Mouse (Mus musculus): ENCODE measurements at regions not wholly inside any gene's neighbourhood (a gene's known extent, or its start where the extent isn't known, plus 50 kb on each side); places are given as distances from the start of the nearest gene placed in this dataset.

DNA sequence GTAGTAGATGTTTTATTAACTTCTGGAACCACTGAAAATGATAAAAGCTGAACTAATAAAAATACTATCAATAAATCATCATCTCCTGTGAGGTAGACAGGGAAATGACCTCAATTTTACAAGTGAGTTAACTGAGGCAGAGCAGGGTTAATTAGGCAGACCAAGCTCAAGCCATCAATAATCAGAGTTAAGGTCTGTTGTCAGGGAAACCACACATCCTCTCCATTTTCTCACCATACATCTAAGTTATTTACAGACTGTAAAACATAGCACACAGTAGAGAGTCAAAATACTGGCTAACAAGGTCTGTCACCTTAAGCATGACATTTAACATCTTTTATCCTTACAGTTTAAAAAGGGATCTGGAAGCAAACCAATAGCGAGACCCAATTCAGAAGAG is 1242.5 kb upstream of the Flrt2 start:
- no peak for DNase-seq
- intact Hi-C loops (cut with DNase I) = no loop called here

DNA sequence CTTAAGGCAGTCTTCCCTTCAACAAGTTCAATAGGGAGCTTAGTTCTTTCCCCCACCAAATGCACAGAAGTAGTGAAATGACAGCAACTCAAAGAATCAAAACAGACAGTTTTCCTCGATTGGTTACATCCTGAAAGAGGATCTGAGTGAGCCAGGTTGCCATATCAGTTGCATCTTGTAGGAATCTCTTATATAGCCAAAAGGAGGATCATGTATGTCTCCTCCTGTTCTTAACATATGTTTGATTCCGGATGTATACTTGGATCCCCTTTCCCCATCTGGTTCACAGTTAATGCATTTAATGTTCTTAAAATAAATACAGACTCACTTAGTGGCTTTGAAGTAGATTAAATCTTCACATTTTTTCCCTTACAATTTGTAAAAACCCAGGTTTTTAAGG is 1224.0 kb upstream of the Flrt2 start:
- DNase-seq = no peak
- intact Hi-C loops (cut with DNase I) = no loop called here

DNA sequence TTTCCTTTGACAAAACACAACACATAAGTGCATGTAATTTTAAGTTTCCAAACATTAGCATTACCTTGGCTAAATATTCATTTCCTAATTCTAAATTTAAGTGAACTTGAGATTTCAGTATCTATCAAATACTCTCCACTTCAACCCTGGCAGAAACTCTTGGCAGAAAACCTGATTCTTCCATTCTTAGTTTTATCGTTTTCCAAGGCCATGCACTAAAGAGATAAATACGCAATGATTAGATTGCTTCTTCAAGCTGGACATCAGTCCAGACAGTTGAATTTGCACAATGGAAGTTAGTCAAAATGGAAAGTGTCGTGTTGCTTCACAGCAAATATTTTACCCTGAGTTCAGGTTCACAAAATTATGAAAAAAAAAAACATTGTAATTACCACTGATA is 1223.4 kb upstream of the Flrt2 start:
- DNase-seq = no peak
- intact Hi-C loops (cut with DNase I) = no loop called here

DNA sequence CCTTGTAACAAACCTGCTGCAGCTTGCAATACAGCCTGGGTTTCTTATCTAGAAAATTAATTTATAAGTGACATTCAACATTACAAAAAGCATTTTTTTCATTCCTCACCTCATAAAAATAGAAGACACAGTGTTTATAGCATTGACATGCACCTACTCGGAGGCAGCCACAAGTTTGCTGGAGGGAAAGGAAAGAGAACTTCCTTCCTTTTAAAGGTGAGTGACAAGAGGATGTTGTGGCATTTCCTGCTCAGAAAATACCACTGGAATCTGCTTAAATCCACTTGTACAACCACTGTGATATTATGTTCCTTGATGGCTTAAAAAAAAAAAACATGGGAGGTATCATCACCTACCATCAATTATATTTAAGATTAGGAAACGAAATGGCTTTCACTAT is 1222.2 kb upstream of the Flrt2 start:
- intact Hi-C loops (cut with DNase I) = no loop called here
- DNase-seq = no peak

DNA sequence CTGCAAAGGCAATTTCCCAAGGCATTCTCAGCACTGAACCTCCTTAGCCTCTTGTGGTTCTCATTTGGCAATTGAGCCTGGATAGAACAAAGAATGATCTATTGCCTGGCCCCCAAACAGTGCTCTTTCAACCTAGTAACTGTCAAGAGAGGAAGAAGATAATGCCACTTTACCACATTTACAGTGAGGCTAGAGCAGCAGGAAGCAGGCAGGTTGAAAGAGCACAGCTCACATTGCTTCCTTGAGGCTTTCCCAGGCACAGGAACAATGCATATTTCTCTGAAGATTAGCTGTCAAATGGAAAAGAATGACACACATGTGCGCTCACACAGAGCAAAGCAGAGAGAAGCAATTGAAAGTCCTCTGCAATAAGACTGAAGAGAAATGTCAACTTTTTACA is 1221.0 kb upstream of the Flrt2 start:
- intact Hi-C loops (cut with DNase I) = no loop called here
- no peak for DNase-seq

- intact Hi-C loops (cut with DNase I) = loop anchor here (2.0 to 10.0 kb wide), 3 partner anchors 68 to 294 kb away; no protein-coding TSS in a partner anchor
Observed at GRCm38 (mm10) chr12:94488721-94489120, 1203.3 kb upstream of the Flrt2 start.

GRCm38 (mm10) chr12:94508099-94508498 is 1183.9 kb upstream of the Flrt2 start:
- peak; percentile 13 to 18 for DNase-seq
- intact Hi-C loops (cut with DNase I) = no loop called here

More at GRCm38 (mm10) chr12:94488721-94489120, 1203.3 kb upstream of the Flrt2 start:
- peak in 1 of 2 experiments; percentile 7 for DNase-seq

DNA sequence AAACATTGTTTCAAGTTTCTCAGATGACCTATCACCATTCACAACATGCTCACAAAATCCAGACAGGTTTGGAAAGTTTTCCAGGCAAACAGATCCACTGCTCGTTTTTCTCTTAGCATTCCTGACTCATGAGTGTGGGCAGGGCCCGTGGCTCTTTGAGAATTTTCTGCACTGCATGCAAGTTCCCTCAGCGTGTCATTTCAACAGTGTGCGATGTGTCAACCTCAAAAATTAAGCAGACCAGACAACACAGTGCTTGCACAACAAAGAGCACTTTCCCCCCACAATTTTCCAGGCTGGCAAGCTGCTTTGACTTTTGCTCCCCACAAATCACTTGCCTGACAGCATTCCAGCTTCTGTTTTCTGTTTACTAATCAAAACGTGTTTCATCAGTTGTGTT is 1182.2 kb upstream of the Flrt2 start:
- DNase-seq = peak in 1 of 2 experiments; percentile 1
- intact Hi-C loops (cut with DNase I) = no loop called here

DNA sequence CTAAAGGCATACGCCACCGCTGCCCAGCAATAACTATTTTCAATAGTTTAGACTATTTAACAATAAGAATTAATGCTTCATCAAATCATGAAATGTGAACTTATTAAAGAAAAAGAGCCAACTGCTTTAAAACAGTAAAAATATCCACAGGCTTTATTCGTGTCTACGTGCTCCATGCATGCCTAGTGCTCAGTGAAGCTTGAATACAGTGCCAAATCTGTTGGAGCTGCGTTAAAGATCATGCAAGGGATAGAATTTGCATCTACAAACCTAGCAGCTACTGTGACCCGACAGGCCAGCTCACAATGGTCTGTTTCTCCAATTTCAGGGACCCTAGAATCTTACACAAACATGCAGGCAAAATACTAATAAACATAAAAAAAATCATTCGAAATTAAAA is 1147.3 kb upstream of the Flrt2 start:
- DNase-seq = no peak
- intact Hi-C loops (cut with DNase I) = no loop called here

DNA sequence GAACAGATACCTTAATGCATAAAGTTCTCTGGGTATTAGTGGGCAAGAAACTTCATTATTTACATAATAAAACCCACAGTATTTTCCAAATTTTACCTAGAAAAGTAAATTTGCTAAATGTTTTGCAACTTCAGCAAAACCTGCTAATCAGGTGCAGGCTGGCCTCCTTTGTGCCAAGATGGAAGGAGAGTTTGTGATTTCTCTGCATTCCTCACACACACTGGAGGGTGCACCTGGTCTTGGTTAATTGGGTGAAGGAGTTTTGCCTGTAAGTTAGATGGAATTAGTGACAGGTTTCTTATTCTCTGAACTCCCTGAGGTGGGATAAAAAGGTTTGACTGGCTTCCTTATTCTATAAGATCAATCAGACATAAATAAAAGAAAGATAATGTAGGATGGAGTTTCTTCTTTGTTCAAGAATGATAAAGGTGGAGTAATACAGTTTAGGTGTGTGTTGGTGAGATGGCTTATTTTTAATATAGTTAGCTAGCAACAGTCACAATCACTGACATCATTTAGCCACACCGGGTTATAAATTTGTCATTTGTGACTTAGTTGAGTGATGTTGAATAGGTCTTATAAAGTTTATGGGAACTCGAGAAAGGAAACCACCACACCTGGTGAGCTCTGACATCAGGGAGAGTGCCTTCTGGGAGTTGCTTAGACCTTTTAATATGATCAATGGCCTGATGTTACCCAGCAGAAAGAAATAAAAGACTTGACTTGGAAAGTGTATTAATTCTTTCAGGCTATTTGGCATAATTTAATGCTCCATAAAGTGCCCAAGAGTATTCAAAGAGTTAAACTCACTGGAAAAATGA is 1131.4 kb upstream of the Flrt2 start:
- no peak for DNase-seq
- intact Hi-C loops (cut with DNase I) = no loop called here

DNA sequence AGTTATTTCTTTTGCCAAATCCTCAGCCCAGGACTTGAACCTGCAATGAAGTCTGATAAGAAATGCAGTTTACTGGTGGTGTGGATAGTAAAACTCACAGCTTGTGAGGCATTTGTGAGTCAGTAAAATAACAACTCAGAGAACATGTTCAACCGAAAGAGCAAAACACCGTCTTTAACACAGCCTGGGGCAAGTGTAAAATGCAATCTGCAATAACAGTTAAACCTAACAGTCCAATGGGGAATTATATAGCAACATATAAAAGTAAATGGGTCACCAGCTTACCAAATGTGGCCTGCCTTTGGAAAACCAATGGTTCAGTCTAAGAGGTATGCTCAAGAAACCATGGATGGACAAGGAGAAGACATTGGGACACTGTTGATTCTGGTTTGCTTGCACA is 1117.0 kb upstream of the Flrt2 start:
- no peak for DNase-seq
- intact Hi-C loops (cut with DNase I) = no loop called here

DNA sequence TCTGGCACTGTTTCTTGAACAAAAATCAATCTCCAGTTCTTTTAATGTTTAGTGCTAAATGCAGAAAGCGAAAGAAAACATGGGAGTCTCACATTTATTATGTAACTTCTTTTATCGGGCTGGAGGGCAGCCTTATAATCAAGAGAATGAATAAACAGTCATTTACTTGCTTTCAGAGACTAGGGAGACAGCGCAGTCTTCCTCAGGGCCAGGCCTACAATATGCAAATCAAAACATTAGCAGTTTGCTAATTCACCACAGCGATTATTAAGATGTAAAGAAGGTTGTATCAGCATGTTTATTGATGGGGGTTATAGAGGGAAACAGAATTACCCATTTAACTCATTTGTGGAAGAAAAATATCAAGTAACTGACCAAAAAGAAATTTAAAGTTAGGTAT is 1111.7 kb upstream of the Flrt2 start:
- no peak for DNase-seq
- intact Hi-C loops (cut with DNase I) = loop anchor here (10.0 kb wide), 1 partner anchor 386 kb away; no protein-coding TSS in a partner anchor

GRCm38 (mm10) chr12:94584309-94584708 is 1107.7 kb upstream of the Flrt2 start:
- no peak for DNase-seq
- intact Hi-C loops (cut with DNase I) = loop anchor here (10.0 kb wide), 1 partner anchor 390 kb away; no protein-coding TSS in a partner anchor

DNA sequence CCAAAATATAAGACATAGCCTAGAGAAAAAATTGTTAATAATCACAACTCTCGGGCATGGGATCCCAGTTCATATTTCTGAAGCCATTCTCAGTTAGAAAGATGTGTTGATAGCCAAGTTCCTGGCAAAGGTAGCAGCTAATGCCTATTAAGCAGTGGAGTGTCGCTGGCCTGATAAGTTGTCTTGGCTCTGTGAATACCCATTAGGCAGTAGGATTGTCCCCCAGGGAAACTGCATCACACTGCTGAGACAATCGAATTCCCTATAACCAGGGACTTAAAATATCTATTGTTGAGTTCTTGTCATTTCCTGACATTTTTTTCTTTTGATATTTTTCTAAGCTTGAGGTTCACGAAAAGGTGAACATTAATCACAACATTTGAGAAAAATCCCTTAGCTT is 1105.0 kb upstream of the Flrt2 start:
- DNase-seq = peak; percentile 32 to 36
- intact Hi-C loops (cut with DNase I) = loop anchor here (5.0 to 10.0 kb wide), 4 partner anchors 100 to 1105 kb away; partner anchors contain the start of gene Flrt2

- DNase-seq = peak in 1 of 2 experiments; percentile 16
- intact Hi-C loops (cut with DNase I) = loop anchor here (5.0 to 10.0 kb wide), 4 partner anchors 101 to 1104 kb away; partner anchors contain the start of gene Flrt2
Observed at GRCm38 (mm10) chr12:94588599-94588998, 1103.4 kb upstream of the Flrt2 start.

GRCm38 (mm10) chr12:94589033-94589432 is 1103.0 kb upstream of the Flrt2 start:
- intact Hi-C loops (cut with DNase I) = loop anchor here (5.0 to 10.0 kb wide), 4 partner anchors 102 to 1103 kb away; partner anchors contain the start of gene Flrt2
- peak; percentile 10 to 13 for DNase-seq

DNA sequence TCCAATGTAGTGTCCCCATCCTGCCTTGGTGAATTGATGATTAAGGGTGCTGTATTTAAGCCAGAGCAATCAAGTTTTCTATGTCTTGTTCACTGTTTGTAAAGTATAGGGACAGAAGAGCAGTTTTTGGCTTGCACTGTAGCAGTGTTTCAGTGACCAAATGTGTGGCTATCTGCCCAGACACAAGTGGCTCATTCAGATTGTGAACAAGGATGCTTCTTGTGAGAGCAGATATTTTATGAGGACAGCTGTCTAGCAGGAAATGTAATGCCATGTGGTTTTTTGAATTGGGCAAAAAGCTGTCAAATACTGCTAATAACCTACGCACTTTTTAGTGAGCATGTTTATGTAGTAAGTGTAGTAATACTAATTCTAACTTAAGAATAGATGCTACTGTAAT is 1086.5 kb upstream of the Flrt2 start:
- intact Hi-C loops (cut with DNase I) = no loop called here
- peak; percentile 41 for DNase-seq

DNA sequence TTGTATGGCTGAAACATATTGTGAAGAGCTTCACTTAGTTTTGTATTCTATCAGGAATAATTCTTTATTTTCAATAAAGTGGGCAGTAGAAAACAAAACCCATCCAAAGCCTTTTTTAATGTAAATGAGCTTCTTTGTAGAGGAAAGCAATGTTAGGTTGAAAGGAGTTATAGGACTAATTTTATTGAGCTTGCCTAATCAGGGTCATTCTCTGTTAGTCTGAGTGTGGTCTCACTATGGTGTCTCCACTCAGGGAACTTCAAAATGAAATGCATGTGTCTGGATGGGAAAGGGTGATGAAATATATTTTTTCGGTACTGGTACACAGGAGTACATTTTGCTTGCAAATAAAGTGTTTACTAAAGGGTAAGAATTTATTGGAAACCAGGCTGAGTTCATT is 1055.5 kb upstream of the Flrt2 start:
- DNase-seq = no peak
- intact Hi-C loops (cut with DNase I) = no loop called here

GRCm38 (mm10) chr12:94640153-94640552 is 1051.9 kb upstream of the Flrt2 start:
- intact Hi-C loops (cut with DNase I) = no loop called here
- no peak for DNase-seq

DNA sequence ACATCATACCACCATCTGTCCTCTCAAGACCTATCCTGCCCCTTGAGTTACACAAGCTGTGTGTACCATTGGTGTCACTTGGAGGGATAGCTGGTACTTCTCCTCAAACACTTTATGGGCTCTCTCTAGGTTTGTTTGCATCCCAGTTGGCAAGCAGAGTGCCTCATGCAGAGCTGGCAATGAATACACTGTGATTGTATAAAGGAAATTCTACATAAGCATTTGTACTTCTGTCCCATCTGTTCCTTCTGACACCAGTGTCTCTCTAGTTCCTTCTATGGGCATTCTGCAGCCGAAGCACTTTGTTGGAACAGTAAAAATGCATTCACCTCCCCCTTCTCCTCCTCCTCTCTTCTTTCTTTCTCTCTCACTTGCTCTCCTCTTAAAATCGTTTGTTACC is 1046.7 kb upstream of the Flrt2 start:
- intact Hi-C loops (cut with DNase I) = no loop called here
- no peak for DNase-seq

GRCm38 (mm10) chr12:94670035-94670434 is 1022.0 kb upstream of the Flrt2 start:
- DNase-seq = peak; percentile 11 to 16
- intact Hi-C loops (cut with DNase I) = no loop called here

DNA sequence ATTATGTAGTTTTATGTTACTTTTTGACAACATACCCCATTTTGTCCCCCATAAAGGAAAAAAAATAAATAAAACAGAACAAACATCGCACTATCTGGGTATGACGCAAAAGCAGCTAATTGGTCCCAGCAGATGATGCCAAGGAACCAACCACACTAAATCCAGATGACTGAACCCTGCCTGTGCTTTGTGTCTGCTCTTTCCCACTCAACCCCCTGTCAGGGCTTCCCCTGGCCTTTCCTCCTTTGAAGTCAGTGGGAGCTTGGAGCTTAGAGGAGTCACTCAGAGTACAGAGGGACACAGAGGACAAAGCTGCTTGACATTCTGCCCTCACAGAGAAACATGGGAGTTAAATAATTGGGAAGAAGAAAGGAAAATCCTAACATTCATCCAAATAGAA is 1017.1 kb upstream of the Flrt2 start:
- intact Hi-C loops (cut with DNase I) = no loop called here
- DNase-seq = no peak

Data from heart, postnatal 10 days (tissue).